Mouse (Mus musculus) retina, adult 2 months (tissue): ENCODE measurements around the gene Cpeb3.
"Not testable (repeated sequence)": the region's sequence is repeated elsewhere in the genome, so short reads cannot be mapped to it uniquely, and the experiment has no call there.

ENCODE experiments used
- DNase-seq: peaks from one replicate; pipeline ENCODE4 v3.0.0-alpha.2; 2012; ENCODE audit warnings: low read depth, low spot score

Gene Cpeb3

GRCm38 (mm10) chr19:37156040-37156439, 52.4 kb downstream of the Cpeb3 start:
- DNase-seq, result no peak

- DNase-seq, result no peak
Measured at GRCm38 (mm10) chr19:37147145-37147544, 61.3 kb downstream of the Cpeb3 start.

- no peak for DNase-seq
Measured at GRCm38 (mm10) chr19:37145846-37146245, 62.6 kb downstream of the Cpeb3 start.

GRCm38 (mm10) chr19:37145401-37145800, 63.0 kb downstream of the Cpeb3 start:
- no peak for DNase-seq

GRCm38 (mm10) chr19:37141623-37142022, 66.8 kb downstream of the Cpeb3 start:
- DNase-seq, result no peak

GRCm38 (mm10) chr19:37137133-37137532, 71.3 kb downstream of the Cpeb3 start:
- no peak for DNase-seq

- not testable (repeated sequence) for DNase-seq
Measured at GRCm38 (mm10) chr19:37135459-37135858, 72.9 kb downstream of the Cpeb3 start.

- no peak for DNase-seq
Measured at GRCm38 (mm10) chr19:37133666-37134065, 74.7 kb downstream of the Cpeb3 start.

GRCm38 (mm10) chr19:37131660-37132059, 76.7 kb downstream of the Cpeb3 start:
- DNase-seq, result no peak

- DNase-seq, result no peak
Measured at GRCm38 (mm10) chr19:37128461-37128860, 79.9 kb downstream of the Cpeb3 start.

GRCm38 (mm10) chr19:37127018-37127567, 81.3 kb downstream of the Cpeb3 start:
- no peak for DNase-seq

- no peak for DNase-seq
Measured at GRCm38 (mm10) chr19:37124961-37125360, 83.4 kb downstream of the Cpeb3 start.

GRCm38 (mm10) chr19:37119281-37119680, 89.1 kb downstream of the Cpeb3 start:
- DNase-seq, result no peak

- no peak for DNase-seq
Measured at GRCm38 (mm10) chr19:37115824-37116223, 92.6 kb downstream of the Cpeb3 start.

- DNase-seq, result no peak
Measured at GRCm38 (mm10) chr19:37115374-37115773, 93.0 kb downstream of the Cpeb3 start.

GRCm38 (mm10) chr19:37111831-37112230, 96.6 kb downstream of the Cpeb3 start:
- no peak for DNase-seq

GRCm38 (mm10) chr19:37110494-37110893, 97.9 kb downstream of the Cpeb3 start:
- no peak for DNase-seq

GRCm38 (mm10) chr19:37109853-37110252, 98.5 kb downstream of the Cpeb3 start:
- no peak for DNase-seq

GRCm38 (mm10) chr19:37100689-37101088, 107.7 kb downstream of the Cpeb3 start:
- DNase-seq, result no peak

- no peak for DNase-seq
Measured at GRCm38 (mm10) chr19:37095666-37096330, 112.6 kb downstream of the Cpeb3 start.

- DNase-seq, result no peak
Measured at GRCm38 (mm10) chr19:37093181-37093580, 115.2 kb downstream of the Cpeb3 start.

- no peak for DNase-seq
Measured at GRCm38 (mm10) chr19:37090146-37091061, 118.0 kb downstream of the Cpeb3 start.
